Mouse (Mus musculus) stomach, postnatal 0 days (tissue): ENCODE data around the gene B3galt1.

ENCODE experiments used
- CTCF ChIP-seq: IDR thresholded peaks from 2 replicates; pipeline ENCODE4 v1.5.1; 2016; ENCODE audit warnings: antibody characterized with exemption, low read depth, mild to moderate bottlenecking, moderate library complexity
- EP300 ChIP-seq: optimal IDR thresholded peaks from 2 replicates; pipeline ENCODE3; 2016; ENCODE audit warnings: antibody characterized with exemption

DNA sequence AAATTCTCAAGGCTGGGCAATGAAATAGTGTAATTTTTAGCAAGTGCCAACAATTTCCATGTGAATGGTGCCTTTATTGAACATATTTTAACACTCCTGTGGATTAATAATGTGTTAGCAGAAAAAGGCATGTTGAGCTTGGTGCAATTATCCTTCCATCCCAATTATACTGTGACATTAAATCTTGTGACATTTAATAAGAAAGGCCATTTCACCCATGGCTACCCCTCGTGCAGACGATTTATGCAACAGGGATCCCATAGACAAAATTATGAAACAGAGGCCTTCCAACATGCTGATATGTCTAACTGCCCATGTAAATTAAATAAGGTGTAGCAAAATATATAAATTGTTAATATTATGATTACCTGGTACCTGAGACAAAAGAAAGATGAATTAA is 293.3 kb downstream of the B3galt1 start:
- no peak for TF ChIP-seq CTCF
- no peak for TF ChIP-seq EP300
